Mouse (Mus musculus) kidney, embryonic 16.5 days (tissue): ENCODE measurements around the gene Otud7a. TPM values are rescaled to one million over a fixed set of nuclear protein-coding genes. Genes with fewer than 3 reads are reported as not detected.

Experiments
- ATAC-seq: fragments of 200-750 bp; cut with Nextera tagmentation; 2 replicates; pipeline ENCODE4 v1.8.0; 2017; ENCODE audit warnings: moderate TSS enrichment; ENCODE audit not compliant: low FRiP score, low TSS enrichment
- H3K27ac ChIP-seq: fragments of 300-500 bp; sonication (generic); 2 replicates; pipeline ENCODE4 v1.5.1; 2014; ENCODE audit warnings: low read length
- H3K27me3 ChIP-seq: fragments of 300-500 bp; sonication (generic); 2 replicates; pipeline ENCODE4 v1.6.1; 2014; ENCODE audit warnings: low read length, control low read depth, mixed read lengths; ENCODE audit not compliant: insufficient read depth
- H3K36me3 ChIP-seq: fragments of 300-500 bp; sonication (generic); 2 replicates; pipeline ENCODE4 v1.6.1; 2014; ENCODE audit warnings: low read length, control low read depth, mixed read lengths; ENCODE audit not compliant: insufficient read depth
- H3K4me1 ChIP-seq: fragments of 300-500 bp; sonication (generic); 2 replicates; pipeline ENCODE4 v1.6.1; 2014; ENCODE audit warnings: low read length, control low read depth, mixed read lengths; ENCODE audit not compliant: insufficient read depth
- H3K4me2 ChIP-seq: fragments of 300-500 bp; sonication (generic); replicated peaks from 2 replicates; pipeline ENCODE4 v1.6.1; 2014; ENCODE audit warnings: low read depth, low read length
- H3K4me3 ChIP-seq: fragments of 300-500 bp; sonication (generic); 2 replicates; pipeline ENCODE4 v1.5.1; 2014; ENCODE audit warnings: mild to moderate bottlenecking, low read length
- H3K9ac ChIP-seq: fragments of 300-500 bp; sonication (generic); replicated peaks from 2 replicates; pipeline ENCODE4 v1.6.1; 2014; ENCODE audit warnings: low read length
- H3K9me3 ChIP-seq: fragments of 300-500 bp; sonication (generic); 2 replicates; pipeline ENCODE4 v1.6.1; 2016; ENCODE audit warnings: low read length, control low read depth
- WGBS: fragments of 180-500 bp; shearing (Covaris S2); extraction: QIAGEN DNeasy Blood & Tissue Kit; methylation state at CpG from one replicate; pipeline ENCODE4 v1.1.7; 2014; 5-methylcytosine and 5-hydroxymethylcytosine counted together
- polyA plus RNA-seq: library from polyadenylated mRNA; unstranded; fragments of >200 nt; fragmentation: Nextera tagmentation; extraction: Ambion mirVana; gene quantifications from 2 replicates; pipeline ENCODE4 v1.2.1, GENCODE M21; 2015

The Otud7a gene
- polyA plus RNA-seq, 1 experiment from 2014 or later, result 0.14 TPM

GRCm38 (mm10) chr7:63604827-63605226 is 160.3 kb downstream of the Otud7a start:
- Histone ChIP-seq H3K4me1 (no peaks in the 10 kb centered on the region), H3K9ac (no peak overlapping the region), H3K27me3 (no peaks in the 10 kb centered on the region), H3K9me3 (no peaks in the 10 kb centered on the region), H3K4me3 (no peak overlapping the region), H3K4me2 (no peak overlapping the region), H3K36me3 (no peaks in the 10 kb centered on the region), H3K27ac (no peak overlapping the region)
- ATAC-seq, result no peak
- WGBS, result 90% methylated on average over 1 of the region's 1 CpGs

GRCm38 (mm10) chr7:63617018-63617417 is 172.5 kb downstream of the Otud7a start:
- Histone ChIP-seq H3K4me1 (no peaks in the 10 kb centered on the region), H3K9me3 (no peaks in the 10 kb centered on the region)
- WGBS, result 82% methylated on average over 3 of the region's 3 CpGs

DNA sequence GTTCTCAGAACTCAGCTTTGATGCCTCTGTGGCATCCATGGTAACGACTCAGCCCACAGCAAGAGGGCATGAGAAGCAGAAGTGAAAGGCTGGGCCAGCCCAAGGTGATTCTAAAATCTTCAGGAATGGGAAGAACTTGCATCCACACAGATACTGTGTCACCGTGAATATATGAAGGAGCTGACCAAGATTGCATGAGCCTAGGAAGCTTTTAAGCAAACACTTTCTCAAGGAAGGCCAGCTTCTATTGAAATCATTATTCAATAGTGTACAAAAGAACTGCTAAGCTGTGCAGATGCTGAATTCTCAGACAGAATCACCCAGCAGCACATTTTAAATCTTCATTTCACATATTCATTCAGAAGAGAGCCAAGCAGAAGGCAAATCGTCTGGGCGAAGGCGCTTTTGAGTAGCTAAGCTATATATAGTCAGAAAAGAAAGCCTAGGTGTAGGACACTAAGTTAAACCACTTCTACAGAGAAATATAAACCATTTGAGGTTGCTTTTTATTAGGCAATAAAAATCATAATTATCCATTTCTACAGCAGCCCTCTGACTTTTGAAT is 176.3 kb downstream of the Otud7a start:
- no peak overlapping the region for H3K9ac ChIP-seq
- no peak overlapping the region for H3K4me2 ChIP-seq
- WGBS, result 83% methylated on average over 5 of the region's 5 CpGs
- no peak for ATAC-seq
- H3K4me3 ChIP-seq, result no peak overlapping the region
- no peaks in the 10 kb centered on the region for H3K9me3 ChIP-seq
- H3K27me3 ChIP-seq, result no peaks in the 10 kb centered on the region
- no peak overlapping the region for H3K27ac ChIP-seq
- no peaks in the 10 kb centered on the region for H3K4me1 ChIP-seq
- no peaks in the 10 kb centered on the region for H3K36me3 ChIP-seq

More at GRCm38 (mm10) chr7:63617018-63617417, 172.5 kb downstream of the Otud7a start:
- no peak for ATAC-seq
- Histone ChIP-seq H3K27ac (no peak overlapping the region), H3K4me2 (no peak overlapping the region), H3K4me3 (no peak overlapping the region), H3K36me3 (no peaks in the 10 kb centered on the region), H3K9ac (no peak overlapping the region), H3K27me3 (no peaks in the 10 kb centered on the region)

DNA sequence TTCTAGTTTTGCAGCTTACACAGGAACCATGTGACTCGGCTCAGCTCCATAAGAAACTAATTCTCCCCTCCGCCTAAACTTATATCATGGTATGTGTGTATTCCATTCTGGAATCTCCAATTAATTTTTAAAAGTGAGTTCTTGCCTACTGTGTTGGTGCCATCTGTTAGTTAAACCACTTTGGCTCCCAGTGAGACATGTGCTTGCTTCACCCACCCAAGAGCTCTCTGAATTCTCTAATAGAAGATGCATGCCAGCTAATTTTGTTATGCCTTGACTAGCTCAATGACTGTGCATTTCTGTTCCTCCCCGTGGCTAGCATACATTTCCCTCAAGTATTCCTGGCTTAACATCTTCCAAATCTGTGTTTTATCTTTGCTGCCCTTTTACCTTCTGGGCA is 193.1 kb downstream of the Otud7a start:
- no peaks in the 10 kb centered on the region for H3K36me3 ChIP-seq
- H3K9me3 ChIP-seq, result no peaks in the 10 kb centered on the region
- H3K9ac ChIP-seq, result no peak overlapping the region
- no peaks in the 10 kb centered on the region for H3K27me3 ChIP-seq
- 84% methylated on average over 3 of the region's 3 CpGs for WGBS
- no peaks in the 10 kb centered on the region for H3K4me1 ChIP-seq
- no peak overlapping the region for H3K4me3 ChIP-seq
- no peak overlapping the region for H3K4me2 ChIP-seq
- H3K27ac ChIP-seq, result no peak overlapping the region
- no peak for ATAC-seq

- no peaks in the 10 kb centered on the region for H3K4me1 ChIP-seq
- no peak overlapping the region for H3K4me3 ChIP-seq
- 78% methylated on average over 1 of the region's 1 CpGs for WGBS
- no peak overlapping the region for H3K9ac ChIP-seq
- no peak overlapping the region for H3K27ac ChIP-seq
- ATAC-seq, result no peak
- H3K9me3 ChIP-seq, result no peaks in the 10 kb centered on the region
- H3K36me3 ChIP-seq, result no peaks in the 10 kb centered on the region
- H3K27me3 ChIP-seq, result no peaks in the 10 kb centered on the region
- no peak overlapping the region for H3K4me2 ChIP-seq
Measured at GRCm38 (mm10) chr7:63644002-63644401, 199.5 kb downstream of the Otud7a start.

GRCm38 (mm10) chr7:63647136-63647535 is 202.6 kb downstream of the Otud7a start:
- WGBS, result 64% methylated on average over 1 of the region's 1 CpGs

GRCm38 (mm10) chr7:63660261-63660660 is 215.7 kb downstream of the Otud7a start:
- ATAC-seq, result no peak
- H3K27ac ChIP-seq, result no peak overlapping the region

More at GRCm38 (mm10) chr7:63647136-63647535, 202.6 kb downstream of the Otud7a start:
- H3K4me3 ChIP-seq, result no peak overlapping the region
- ATAC-seq, result no peak
- no peak overlapping the region for H3K27ac ChIP-seq
- no peaks in the 10 kb centered on the region for H3K27me3 ChIP-seq
- H3K4me1 ChIP-seq, result no peaks in the 10 kb centered on the region
- H3K36me3 ChIP-seq, result no peaks in the 10 kb centered on the region
- H3K9ac ChIP-seq, result no peak overlapping the region
- no peaks in the 10 kb centered on the region for H3K9me3 ChIP-seq
- no peak overlapping the region for H3K4me2 ChIP-seq

DNA sequence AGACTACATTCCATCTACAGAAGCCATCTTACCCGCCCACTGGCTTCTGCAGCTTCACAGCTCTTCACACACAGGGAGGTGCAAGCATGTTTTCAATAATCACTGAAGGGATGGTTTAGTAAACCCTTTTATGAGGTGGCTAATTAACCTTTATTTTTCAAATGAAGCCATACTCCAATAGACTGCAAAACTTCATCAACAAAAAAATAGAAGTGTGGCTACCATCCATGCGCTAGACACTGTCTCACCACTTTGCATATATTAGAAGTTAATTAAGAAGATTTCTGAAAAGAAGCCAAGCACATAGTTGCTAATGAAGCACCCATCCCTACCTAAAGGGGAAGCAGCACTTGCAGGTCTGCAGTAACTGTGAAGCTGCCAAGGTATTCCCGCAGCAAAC is 218.2 kb downstream of the Otud7a start:
- Histone ChIP-seq H3K36me3 (no peaks in the 10 kb centered on the region), H3K27ac (no peak overlapping the region), H3K27me3 (no peaks in the 10 kb centered on the region), H3K9me3 (no peaks in the 10 kb centered on the region), H3K4me1 (no peaks in the 10 kb centered on the region), H3K9ac (no peak overlapping the region), H3K4me2 (no peak overlapping the region), H3K4me3 (no peak overlapping the region)
- WGBS, result 88% methylated on average over 3 of the region's 3 CpGs
- ATAC-seq, result no peak

More at GRCm38 (mm10) chr7:63660261-63660660, 215.7 kb downstream of the Otud7a start:
- H3K4me2 ChIP-seq, result no peak overlapping the region
- 69% methylated on average over 1 of the region's 1 CpGs for WGBS
- H3K27me3 ChIP-seq, result no peaks in the 10 kb centered on the region
- H3K9me3 ChIP-seq, result no peaks in the 10 kb centered on the region
- H3K4me1 ChIP-seq, result no peaks in the 10 kb centered on the region
- no peak overlapping the region for H3K4me3 ChIP-seq
- no peak overlapping the region for H3K9ac ChIP-seq
- H3K36me3 ChIP-seq, result no peaks in the 10 kb centered on the region

DNA sequence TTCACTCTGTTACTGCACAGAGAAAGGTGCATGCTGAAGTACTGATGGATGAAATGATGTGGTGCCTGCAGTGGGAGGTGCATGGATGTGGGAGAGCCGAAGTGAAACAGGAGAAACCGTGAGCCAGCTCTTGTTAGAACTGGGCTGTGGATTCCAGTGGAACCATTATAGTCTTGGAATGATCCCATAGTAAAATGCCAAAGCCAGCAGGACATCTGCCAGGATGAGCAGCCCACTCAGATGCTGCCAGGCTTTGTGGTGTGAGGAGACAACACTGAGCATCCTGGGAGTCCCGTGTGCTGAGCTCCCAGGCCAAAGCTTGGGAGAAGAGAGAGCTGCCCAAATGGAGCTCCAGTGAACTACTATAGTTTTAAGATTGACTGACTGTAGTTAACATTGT is 220.9 kb downstream of the Otud7a start:
- Histone ChIP-seq H3K9ac (no peak overlapping the region), H3K9me3 (no peaks in the 10 kb centered on the region), H3K4me2 (no peak overlapping the region), H3K36me3 (no peaks in the 10 kb centered on the region), H3K27ac (no peak overlapping the region), H3K27me3 (no peaks in the 10 kb centered on the region), H3K4me1 (0 out of 2 replicates have a peak, but pooled peaks cover 10% of the 10 kb centered on the region), H3K4me3 (no peak overlapping the region)
- ATAC-seq, result no peak
- WGBS, result 86% methylated on average over 3 of the region's 3 CpGs

DNA sequence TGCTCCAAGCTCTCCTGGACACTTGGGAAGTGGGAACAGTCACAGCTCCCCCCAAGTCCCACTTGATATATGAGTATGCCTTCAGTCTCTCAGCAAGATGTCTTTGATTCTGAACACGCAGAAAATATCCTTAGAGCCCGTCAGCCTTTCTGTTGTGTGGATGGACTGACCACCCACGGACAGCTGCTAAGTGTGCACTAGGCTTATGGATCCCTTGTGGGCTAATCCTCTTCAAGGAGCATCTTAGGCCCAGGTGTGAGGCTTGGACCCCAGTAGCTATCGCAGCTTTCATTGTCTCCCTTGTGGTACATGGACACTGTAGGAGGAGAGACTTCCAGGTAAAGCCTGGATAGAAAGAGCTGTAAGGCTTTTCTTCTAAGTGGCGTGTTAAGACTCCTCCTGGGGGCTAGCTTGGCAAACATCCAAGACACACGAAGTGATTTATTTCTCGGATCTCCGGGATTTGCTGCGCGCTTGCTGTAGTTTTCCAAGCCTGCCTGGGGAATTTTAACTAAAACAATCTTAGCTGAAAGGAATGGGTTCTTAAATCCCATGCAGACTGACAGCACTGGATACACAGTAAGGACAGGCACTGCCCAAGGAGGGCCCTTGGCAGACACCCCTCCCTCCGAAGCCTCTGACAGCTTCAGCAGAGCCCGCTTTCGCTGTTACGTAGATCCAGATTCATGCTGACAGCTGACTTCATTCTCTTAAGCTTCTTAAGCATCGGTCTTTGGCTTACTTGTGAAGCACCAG is 223.6 kb downstream of the Otud7a start:
- peak; percentile 14; the same call in 1 of the 2 replicates for ATAC-seq
- Histone ChIP-seq H3K4me2 (no peak overlapping the region), H3K9me3 (no peaks in the 10 kb centered on the region), H3K9ac (no peak overlapping the region), H3K4me3 (no peak overlapping the region), H3K27me3 (no peaks in the 10 kb centered on the region), H3K36me3 (no peaks in the 10 kb centered on the region), H3K4me1 (0 out of 2 replicates have a peak, but pooled peaks cover 10% of the 10 kb centered on the region), H3K27ac (no peak overlapping the region)
- WGBS, result 48% methylated on average over 15 of the region's 15 CpGs
